Mouse (Mus musculus) forebrain, embryonic 15.5 days (tissue): ENCODE results near the gene Mras. TPM values are rescaled to one million over a fixed set of nuclear protein-coding genes. Genes with fewer than 3 reads are reported as not detected.

Experiments
- ATAC-seq: fragments of 200-750 bp; cut with Nextera tagmentation; replicated peaks from 2 replicates; pipeline ENCODE4 v1.8.0; 2017; ENCODE audit warnings: mild to moderate bottlenecking, moderate TSS enrichment, moderate library complexity
- H3K27ac ChIP-seq: fragments of 300-500 bp; sonication (generic); replicated peaks from 2 replicates; pipeline ENCODE4 v1.5.1; 2015; ENCODE audit warnings: mild to moderate bottlenecking, inconsistent platforms
- H3K27me3 ChIP-seq: fragments of 300-500 bp; sonication (generic); 2 replicates; pipeline ENCODE4 v1.6.1; 2015; ENCODE audit warnings: inconsistent platforms
- H3K36me3 ChIP-seq: fragments of 300-500 bp; sonication (generic); 2 replicates; pipeline ENCODE4 v1.6.1; 2015; ENCODE audit warnings: mild to moderate bottlenecking, inconsistent platforms
- H3K4me1 ChIP-seq: fragments of 300-500 bp; sonication (generic); 2 replicates; pipeline ENCODE4 v1.6.1; 2015; ENCODE audit warnings: inconsistent platforms
- H3K4me2 ChIP-seq: fragments of 300-500 bp; sonication (generic); replicated peaks from 2 replicates; pipeline ENCODE4 v1.6.1; 2015; ENCODE audit warnings: mild to moderate bottlenecking, inconsistent platforms
- H3K4me3 ChIP-seq: fragments of 300-500 bp; sonication (generic); 2 replicates; pipeline ENCODE4 v1.5.1; 2015; ENCODE audit warnings: mild to moderate bottlenecking, inconsistent platforms
- H3K9ac ChIP-seq: fragments of 300-500 bp; sonication (generic); replicated peaks from 2 replicates; pipeline ENCODE4 v1.6.1; 2015; ENCODE audit warnings: mild to moderate bottlenecking, inconsistent platforms
- H3K9me3 ChIP-seq: fragments of 300-500 bp; sonication (generic); 2 replicates; pipeline ENCODE4 v1.6.1; 2016; ENCODE audit warnings: inconsistent platforms
- WGBS: fragments of 180-500 bp; shearing (Covaris S2); methylation state at CpG from one replicate; pipeline ENCODE4 v1.1.7; 2015; ENCODE audit warnings: mixed read lengths; 5-methylcytosine and 5-hydroxymethylcytosine counted together
- polyA plus RNA-seq: library from polyadenylated mRNA; unstranded; fragments of >200 nt; fragmentation: Nextera tagmentation; extraction: Ambion mirVana; gene quantifications from 2 replicates; pipeline ENCODE4 v1.2.1, GENCODE M21; 2015

Mras gene
- polyA plus RNA-seq, 1 experiment from 2014 or later, result 58.8 TPM

GRCm38 (mm10) chr9:99340126-99340525, 97.1 kb downstream of the Mras start:
- ATAC-seq, result no peak
- no peak overlapping the region for H3K27ac ChIP-seq
- H3K27me3 ChIP-seq, result no peaks in the 10 kb centered on the region
- H3K36me3 ChIP-seq, result no peaks in the 10 kb centered on the region
- 84% methylated on average over 12 of the region's 12 CpGs for WGBS
- peaks cover 3% of the 10 kb centered on the region for H3K4me1 ChIP-seq
- no peak overlapping the region for H3K9ac ChIP-seq
- H3K4me2 ChIP-seq, result no peak overlapping the region
- H3K9me3 ChIP-seq, result no peaks in the 10 kb centered on the region
- H3K4me3 ChIP-seq, result no peak overlapping the region

GRCm38 (mm10) chr9:99339182-99339581, 98.0 kb downstream of the Mras start:
- no peak for ATAC-seq
- Histone ChIP-seq H3K4me1 (no peaks in the 10 kb centered on the region), H3K4me3 (no peak overlapping the region), H3K36me3 (no peaks in the 10 kb centered on the region), H3K27me3 (no peaks in the 10 kb centered on the region), H3K9ac (no peak overlapping the region), H3K27ac (no peak overlapping the region), H3K9me3 (no peaks in the 10 kb centered on the region), H3K4me2 (no peak overlapping the region)
- WGBS, result 84% methylated on average over 1 of the region's 1 CpGs

GRCm38 (mm10) chr9:99338293-99338692, 98.9 kb downstream of the Mras start:
- ATAC-seq, result 0 out of 2 replicates have a peak, but pooled peaks have one; percentile 19
- Histone ChIP-seq H3K9ac (no peak overlapping the region), H3K4me2 (no peak overlapping the region), H3K4me1 (no peaks in the 10 kb centered on the region), H3K9me3 (no peaks in the 10 kb centered on the region), H3K36me3 (no peaks in the 10 kb centered on the region), H3K27me3 (no peaks in the 10 kb centered on the region), H3K27ac (no peak overlapping the region), H3K4me3 (no peak overlapping the region)
- WGBS, result 92% methylated on average over 1 of the region's 1 CpGs

- WGBS, result 92% methylated on average over 4 of the region's 4 CpGs
- H3K27me3 ChIP-seq, result no peaks in the 10 kb centered on the region
- no peaks in the 10 kb centered on the region for H3K9me3 ChIP-seq
- H3K9ac ChIP-seq, result no peak overlapping the region
- no peaks in the 10 kb centered on the region for H3K36me3 ChIP-seq
- H3K4me1 ChIP-seq, result no peaks in the 10 kb centered on the region
- H3K4me3 ChIP-seq, result no peak overlapping the region
- no peak for ATAC-seq
- no peak overlapping the region for H3K27ac ChIP-seq
- H3K4me2 ChIP-seq, result no peak overlapping the region
These were observed 100.6 kb downstream of the Mras start for GRCm38 (mm10) chr9:99336538-99336937.

Other genes starting within 250 kb of the Mras start
- gene Faiml, start 200.1 kb downstream of the Mras start, polyA plus RNA-seq, result not detected in 2 replicates
- 77.7 and 78.8 TPM in 2 replicates for gene Cep70, start 194.0 kb downstream of the Mras start, polyA plus RNA-seq
- 0.46 and 0.86 TPM in 2 replicates for gene Esyt3, start 78.8 kb downstream of the Mras start, polyA plus RNA-seq
- gene Nme9, start 14.1 kb upstream of the Mras start, polyA plus RNA-seq, result 1.0 and 1.6 TPM in 2 replicates
- gene Armc8, start 131.5 kb upstream of the Mras start, polyA plus RNA-seq, result 59.9 and 60.2 TPM in 2 replicates
- 28.9 and 31.6 TPM in 2 replicates for gene Dbr1, start 138.4 kb upstream of the Mras start, polyA plus RNA-seq
- not detected in 2 replicates for gene A4gnt, start 175.1 kb upstream of the Mras start, polyA plus RNA-seq
- 13.3 TPM in 2 replicates for gene Dzip1l, start 192.1 kb upstream of the Mras start, polyA plus RNA-seq